Mouse (Mus musculus) macrophage (primary cell): ENCODE data around the gene Smg1. TPM values are rescaled to one million over a fixed set of nuclear protein-coding genes. Genes with fewer than 3 reads are reported as not detected.

Experiments used
- polyA plus RNA-seq: library from polyadenylated mRNA; stranded (reverse); fragments of 250-400 nt; gene quantifications from 3 replicates; pipeline ENCODE4 v1.2.4, GENCODE M21; 2018; ENCODE audit warnings: inconsistent platforms

The Smg1 gene
- polyA plus RNA-seq, 1 experiment from 2014 or later: 13.1 TPM

Other genes with a start within 250 kb of the Smg1 start
- 605 to 1,612 TPM (median 1,413 TPM) in 3 replicates for gene Rps15a, start 127.5 kb downstream of the Smg1 start, polyA plus RNA-seq
- gene Arl6ip1, start 114.0 kb downstream of the Smg1 start, polyA plus RNA-seq: 279 to 355 TPM (median 308 TPM) in 3 replicates
- not detected in 3 replicates for gene Syt17, start 204.6 kb upstream of the Smg1 start, polyA plus RNA-seq
- 40.3 to 54.1 TPM (median 50.5 TPM) in 3 replicates for gene Itpripl2, start 248.3 kb upstream of the Smg1 start, polyA plus RNA-seq